Comparison of ENCODE assay signal across 31 mouse cellular contexts in genomic region chr14:62609904-62610303, GRCm38 (mm10). TPM values are rescaled to one million over a fixed set of nuclear protein-coding genes. Genes with fewer than 3 reads are reported as not detected.
"Had no signal": no experiment of that assay in that cellular context is flagged by ENCODE, and none has a peak within 500 bp of the region (broad histone marks: within the 10 kb centered on the region; RNA-seq: fewer than 3 reads in every experiment).

No protein-coding gene starts in this region.

- H3K4me3 ChIP-seq: heart, adult 2 months; heart, embryonic 13.5 days; heart, embryonic 15.5 days; hindbrain, embryonic 13.5 days; hindbrain, embryonic 15.5 days; kidney, embryonic 15.5 days; layer of hippocampus, adult 2 months; left cerebral cortex, adult 2 months; limb, embryonic 10.5 days; limb, embryonic 12.5 days had no signal

- H3K36me3 ChIP-seq: heart, embryonic 13.5 days; heart, embryonic 15.5 days; kidney, embryonic 15.5 days; limb, embryonic 10.5 days; limb, embryonic 12.5 days had no signal

- H3K9me3 ChIP-seq: heart, embryonic 13.5 days; heart, embryonic 15.5 days; hindbrain, embryonic 13.5 days; hindbrain, embryonic 15.5 days; kidney, embryonic 15.5 days; limb, embryonic 10.5 days; limb, embryonic 12.5 days had no signal

- H3K9ac ChIP-seq: heart, embryonic 13.5 days; heart, embryonic 15.5 days; hindbrain, embryonic 13.5 days; hindbrain, embryonic 15.5 days; kidney, embryonic 15.5 days; limb, embryonic 12.5 days had no signal

- DNase-seq: gastrocnemius, postnatal 14 days; gastrocnemius, postnatal 36 days; heart, adult 2 months; heart, postnatal 14 days; heart, postnatal 36 days; kidney, adult 11 months; kidney, adult 2 months; kidney, adult 9 months; kidney, postnatal 14 days; kidney, postnatal 36 days; liver had no signal

- ATAC-seq: hindbrain, postnatal 0 days; intestine, embryonic 16.5 days had no signal

- H3K4me1 ChIP-seq: heart, embryonic 15.5 days; hindbrain, embryonic 13.5 days; hindbrain, embryonic 15.5 days; kidney, embryonic 15.5 days; limb, embryonic 10.5 days; limb, embryonic 12.5 days had no signal

- H3K4me2 ChIP-seq: heart, embryonic 11.5 days; heart, embryonic 13.5 days; heart, embryonic 15.5 days; hindbrain, embryonic 13.5 days; hindbrain, embryonic 15.5 days; kidney, embryonic 15.5 days; limb, embryonic 12.5 days; liver, embryonic 11.5 days had no signal

- H3K27ac ChIP-seq: heart, adult 2 months; heart, embryonic 13.5 days; heart, embryonic 15.5 days; hindbrain, embryonic 13.5 days; hindbrain, embryonic 15.5 days; hindbrain, postnatal 0 days; kidney, embryonic 15.5 days; kidney, postnatal 0 days; layer of hippocampus, adult 2 months; left cerebral cortex, adult 2 months; limb, embryonic 10.5 days; limb, embryonic 12.5 days had no signal

- H3K27me3 ChIP-seq: heart, embryonic 13.5 days; heart, embryonic 15.5 days; hindbrain, embryonic 13.5 days; hindbrain, embryonic 15.5 days; kidney, embryonic 15.5 days; limb, embryonic 12.5 days had no signal

RNA-seq across cellular contexts. Expression of gene Gm4131, which starts 43.2 kb away (rescaled TPM):
- polyA plus RNA-seq: frontal cortex, adult 2 months; gonadal fat pad, adult 2 months; heart, adult 2 months; heart, embryonic 11.5 days; heart, embryonic 13.5 days; heart, embryonic 15.5 days; heart, postnatal 0 days; hindbrain, embryonic 11.5 days; intestine, embryonic 14.5 days; intestine, embryonic 16.5 days; kidney, embryonic 15.5 days; limb, embryonic 10.5 days; limb, embryonic 12.5 days; limb, embryonic 14.5 days; liver, embryonic 11.5 days had no signal

RNA-seq across cellular contexts. Expression of gene Serpine3, which starts 53.6 kb away (rescaled TPM):
- polyA plus RNA-seq: gonadal fat pad, adult 2 months; heart, adult 2 months; heart, embryonic 13.5 days; heart, embryonic 15.5 days; heart, postnatal 0 days; hindbrain, embryonic 11.5 days; hindbrain, embryonic 13.5 days; hindbrain, postnatal 0 days; intestine, embryonic 14.5 days; intestine, embryonic 16.5 days; kidney, adult 2 months; kidney, embryonic 15.5 days; kidney, postnatal 0 days; limb, embryonic 10.5 days; limb, embryonic 12.5 days; limb, embryonic 14.5 days; liver, embryonic 11.5 days had no signal
